Mouse (Mus musculus) stomach, embryonic 16.5 days (tissue): ENCODE results near the gene Acoxl. TPM values are rescaled to one million over a fixed set of nuclear protein-coding genes. Genes with fewer than 3 reads are reported as not detected.

Experiments
- ATAC-seq: fragments of 200-750 bp; cut with Nextera tagmentation; 2 replicates; pipeline ENCODE4 v1.8.0; 2017; ENCODE audit warnings: moderate number of reproducible peaks, moderate TSS enrichment; ENCODE audit not compliant: insufficient read depth, low FRiP score
- H3K27ac ChIP-seq: fragments of 300-500 bp; sonication (generic); 2 replicates; pipeline ENCODE4 v1.5.1; 2014; ENCODE audit warnings: low read length
- H3K27me3 ChIP-seq: fragments of 300-500 bp; sonication (generic); 2 replicates; pipeline ENCODE4 v1.6.1; 2014; ENCODE audit warnings: low read length, control low read depth, mixed read lengths; ENCODE audit not compliant: control insufficient read depth, insufficient read depth
- H3K36me3 ChIP-seq: fragments of 300-500 bp; sonication (generic); 2 replicates; pipeline ENCODE4 v1.6.1; 2014; ENCODE audit warnings: low read length; ENCODE audit not compliant: control insufficient read depth, insufficient read depth
- H3K4me1 ChIP-seq: fragments of 300-500 bp; sonication (generic); 2 replicates; pipeline ENCODE4 v1.6.1; 2014; ENCODE audit warnings: low read length, control low read depth, mixed read lengths; ENCODE audit not compliant: control insufficient read depth, insufficient read depth
- H3K4me2 ChIP-seq: fragments of 300-500 bp; sonication (generic); 2 replicates; pipeline ENCODE4 v1.6.1; 2014; ENCODE audit warnings: low read depth, low read length, mixed read lengths
- H3K4me3 ChIP-seq: fragments of 300-500 bp; sonication (generic); replicated peaks from 2 replicates; pipeline ENCODE4 v1.5.1; 2014; ENCODE audit warnings: mild to moderate bottlenecking, low read length
- H3K9ac ChIP-seq: fragments of 300-500 bp; sonication (generic); 2 replicates; pipeline ENCODE4 v1.6.1; 2014; ENCODE audit warnings: low read length
- H3K9me3 ChIP-seq: fragments of 300-500 bp; sonication (generic); replicated peaks from 2 replicates; pipeline ENCODE4 v1.6.1; 2016; ENCODE audit warnings: low read length, control low read depth; ENCODE audit not compliant: control insufficient read depth
- WGBS: fragments of 180-500 bp; shearing (Covaris S2); extraction: QIAGEN DNeasy Blood & Tissue Kit; methylation state at CpG from one replicate; pipeline ENCODE4 v1.1.7; 2014; 5-methylcytosine and 5-hydroxymethylcytosine counted together
- polyA plus RNA-seq: library from polyadenylated mRNA; unstranded; fragments of >200 nt; fragmentation: Nextera tagmentation; extraction: Ambion mirVana; gene quantifications from 2 replicates; pipeline ENCODE4 v1.2.1, GENCODE M21; 2015

Acoxl gene
- polyA plus RNA-seq, 1 experiment from 2014 or later, result 0.04 TPM

GRCm38 (mm10) chr2:128029968-128030367 lies 191.3 kb downstream of the Acoxl start:
- no peak for ATAC-seq
- no peaks in the 10 kb centered on the region for H3K9me3 ChIP-seq
- no peak overlapping the region for H3K4me3 ChIP-seq
- no peaks in the 10 kb centered on the region for H3K36me3 ChIP-seq
- no peak overlapping the region for H3K4me2 ChIP-seq
- no peak overlapping the region for H3K27ac ChIP-seq
- no peaks in the 10 kb centered on the region for H3K27me3 ChIP-seq
- H3K9ac ChIP-seq, result no peak overlapping the region
- WGBS, result 61% methylated on average over 2 of the region's 2 CpGs
- no peaks in the 10 kb centered on the region for H3K4me1 ChIP-seq

DNA sequence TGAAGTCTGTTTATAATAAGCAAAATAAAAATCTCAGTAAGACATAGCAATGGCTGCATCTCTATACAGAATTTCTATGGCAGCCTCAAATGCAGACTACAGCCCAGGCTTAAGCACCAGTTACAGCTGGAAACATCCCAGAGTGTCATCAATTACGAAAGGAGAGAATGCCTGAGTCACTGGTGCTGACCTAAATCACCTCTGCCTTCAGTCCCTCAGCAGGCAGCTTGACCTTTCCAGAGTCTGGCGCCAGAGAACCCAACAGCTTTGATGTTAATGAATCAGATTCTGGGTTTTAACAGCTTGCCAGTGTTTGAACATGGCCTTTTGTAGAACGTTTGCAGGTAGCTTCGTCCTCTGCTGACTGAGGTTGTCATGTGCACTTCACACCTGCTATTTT lies 193.4 kb downstream of the Acoxl start:
- ATAC-seq, result no peak
- Histone ChIP-seq H3K9ac (no peak overlapping the region), H3K4me2 (no peak overlapping the region), H3K4me3 (no peak overlapping the region), H3K36me3 (no peaks in the 10 kb centered on the region), H3K4me1 (no peaks in the 10 kb centered on the region), H3K27me3 (no peaks in the 10 kb centered on the region), H3K27ac (no peak overlapping the region), H3K9me3 (no peaks in the 10 kb centered on the region)
- WGBS, result 26% methylated on average over 4 of the region's 4 CpGs

DNA sequence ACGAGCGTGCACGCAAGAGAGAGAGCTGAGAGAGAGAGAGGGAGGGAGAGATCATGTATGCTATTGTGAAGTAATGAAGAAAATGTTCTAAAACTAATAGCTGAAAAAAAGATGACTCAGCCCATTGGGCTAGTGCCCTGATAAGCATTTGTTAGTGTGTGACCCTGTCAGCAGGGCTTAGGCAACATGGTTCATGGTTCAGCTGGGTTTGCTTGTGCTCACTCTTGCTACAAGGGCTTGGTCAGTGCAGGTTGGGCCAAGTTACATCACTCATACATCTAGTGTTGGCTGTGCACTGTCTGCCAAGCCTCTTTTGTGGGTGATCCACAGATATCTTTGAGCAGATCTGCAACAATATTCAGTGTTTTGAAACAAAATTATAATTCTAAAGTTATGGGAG lies 194.8 kb downstream of the Acoxl start:
- no peak for ATAC-seq

DNA sequence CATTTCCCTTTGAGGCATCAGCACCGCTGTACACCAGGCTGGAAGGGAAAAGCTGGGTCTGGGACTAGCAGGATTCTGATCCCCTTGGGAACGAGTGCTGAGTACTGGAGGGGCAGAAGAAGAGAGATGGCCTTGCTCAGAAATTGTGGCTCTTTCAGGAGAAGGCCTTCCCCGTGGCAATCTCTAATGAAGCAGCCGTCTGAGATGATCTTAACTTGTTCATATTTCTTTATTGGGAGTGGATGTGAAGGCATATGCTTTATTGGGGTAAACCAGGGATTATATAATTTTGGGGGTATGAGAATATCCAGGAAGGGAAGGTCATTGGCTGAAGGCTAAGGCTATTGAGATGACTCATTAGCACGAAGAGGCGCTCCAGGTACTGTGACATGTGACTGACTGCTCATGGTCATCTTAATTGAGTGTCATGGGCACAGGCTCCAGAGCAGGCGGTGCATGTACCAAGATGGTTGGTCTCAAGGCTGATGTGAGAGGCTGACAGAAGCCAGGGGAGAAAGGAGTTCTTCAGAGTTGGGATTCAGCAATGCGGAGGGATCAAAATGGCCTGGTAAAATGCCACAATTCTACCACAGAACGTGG lies 195.5 kb downstream of the Acoxl start:
- no peak for ATAC-seq
- no peaks in the 10 kb centered on the region for H3K27me3 ChIP-seq
- 0 out of 2 replicates have a peak, but pooled peaks cover 5% of the 10 kb centered on the region for H3K9me3 ChIP-seq
- H3K36me3 ChIP-seq, result no peaks in the 10 kb centered on the region
- H3K27ac ChIP-seq, result no peak overlapping the region
- no peak overlapping the region for H3K9ac ChIP-seq
- WGBS, result 93% methylated on average over 9 of the region's 9 CpGs
- H3K4me1 ChIP-seq, result no peaks in the 10 kb centered on the region
- H3K4me3 ChIP-seq, result no peak overlapping the region
- no peak overlapping the region for H3K4me2 ChIP-seq

More for the DNA sequence above, 194.8 kb downstream of the Acoxl start:
- Histone ChIP-seq H3K4me2 (no peak overlapping the region), H3K9ac (no peak overlapping the region), H3K4me3 (no peak overlapping the region), H3K27ac (no peak overlapping the region), H3K36me3 (no peaks in the 10 kb centered on the region), H3K9me3 (0 out of 2 replicates have a peak, but pooled peaks cover under 1% of the 10 kb centered on the region), H3K27me3 (no peaks in the 10 kb centered on the region), H3K4me1 (no peaks in the 10 kb centered on the region)
- 74% methylated on average over 3 of the region's 3 CpGs for WGBS

GRCm38 (mm10) chr2:128038259-128038890 lies 199.7 kb downstream of the Acoxl start:
- Histone ChIP-seq H3K9ac (no peak overlapping the region), H3K36me3 (no peaks in the 10 kb centered on the region), H3K27me3 (no peaks in the 10 kb centered on the region), H3K4me2 (no peak overlapping the region), H3K4me1 (no peaks in the 10 kb centered on the region), H3K27ac (no peak overlapping the region), H3K4me3 (no peak overlapping the region), H3K9me3 (0 out of 2 replicates have a peak, but pooled peaks cover 5% of the 10 kb centered on the region)
- no peak for ATAC-seq
- 72% methylated on average over 5 of the region's 5 CpGs for WGBS

DNA sequence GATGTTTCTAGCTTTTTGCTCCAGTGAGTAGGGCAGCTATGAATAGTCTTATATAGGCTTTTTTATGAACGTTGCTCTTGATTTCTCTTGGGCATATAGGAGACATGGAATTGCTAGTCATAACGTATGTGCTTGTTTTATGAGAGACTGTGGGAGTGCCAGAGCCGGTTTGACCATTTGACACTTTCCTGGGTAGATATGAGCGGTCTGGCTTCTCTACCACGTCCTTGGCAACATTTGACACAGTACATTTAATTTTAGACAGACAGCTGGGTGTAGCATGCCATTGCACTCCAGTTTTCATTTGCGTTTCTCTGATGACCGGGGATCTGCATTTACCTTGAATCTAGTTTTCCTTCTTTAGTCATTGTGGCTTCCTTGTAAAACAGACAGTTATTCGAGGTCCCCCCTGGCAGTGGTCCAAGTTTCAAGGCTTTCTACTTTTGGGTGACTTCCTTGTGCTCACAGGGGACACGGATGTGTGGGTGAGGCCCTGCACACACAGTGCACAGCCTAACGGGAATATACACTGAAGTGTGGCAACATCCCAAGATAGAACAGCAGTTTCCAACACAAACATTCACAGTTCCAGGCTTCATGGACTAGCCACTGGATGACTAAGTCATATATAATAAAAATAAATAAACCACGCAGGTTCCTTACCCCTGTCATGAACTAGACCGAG lies 202.5 kb downstream of the Acoxl start:
- WGBS, result 64% methylated on average over 12 of the region's 12 CpGs

DNA sequence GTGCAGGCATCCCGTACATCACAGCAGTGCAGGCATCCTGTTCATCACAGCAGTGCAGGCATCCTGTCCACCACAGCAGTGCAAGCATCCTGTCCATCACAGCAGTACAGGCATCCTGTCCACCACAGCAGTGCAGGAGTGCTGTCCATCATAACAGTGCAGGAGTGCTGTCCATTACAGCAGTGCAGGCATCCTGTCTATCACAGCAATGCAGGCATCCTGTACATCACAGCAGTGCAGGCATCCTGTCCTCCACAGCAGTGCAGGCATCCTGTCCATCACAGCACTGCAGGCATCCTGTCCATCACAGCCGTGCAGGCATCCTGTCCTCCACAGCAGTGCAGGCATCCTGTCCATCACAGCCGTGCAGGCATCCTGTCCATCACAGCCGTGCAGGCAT lies 207.8 kb downstream of the Acoxl start:
- ATAC-seq, result no peak
- Histone ChIP-seq H3K27me3 (no peaks in the 10 kb centered on the region), H3K4me1 (no peaks in the 10 kb centered on the region), H3K36me3 (no peaks in the 10 kb centered on the region), H3K4me2 (no peak overlapping the region), H3K9ac (no peak overlapping the region), H3K27ac (no peak overlapping the region), H3K4me3 (no peak overlapping the region), H3K9me3 (no peaks in the 10 kb centered on the region)
- 60% methylated on average over 4 of the region's 4 CpGs for WGBS

More for the DNA sequence above, 202.5 kb downstream of the Acoxl start:
- H3K27me3 ChIP-seq, result no peaks in the 10 kb centered on the region
- H3K36me3 ChIP-seq, result no peaks in the 10 kb centered on the region
- no peak overlapping the region for H3K27ac ChIP-seq
- no peak overlapping the region for H3K4me3 ChIP-seq
- H3K9me3 ChIP-seq, result 0 out of 2 replicates have a peak, but pooled peaks cover 5% of the 10 kb centered on the region
- H3K4me1 ChIP-seq, result no peaks in the 10 kb centered on the region
- no peak overlapping the region for H3K9ac ChIP-seq
- no peak overlapping the region for H3K4me2 ChIP-seq
- ATAC-seq, result no peak

GRCm38 (mm10) chr2:128054905-128055304 lies 216.2 kb downstream of the Acoxl start:
- Histone ChIP-seq H3K4me3 (no peak overlapping the region), H3K9ac (no peak overlapping the region), H3K27ac (no peak overlapping the region), H3K4me1 (no peaks in the 10 kb centered on the region), H3K9me3 (no peaks in the 10 kb centered on the region; the same call in 1 of the 2 replicates), H3K36me3 (no peaks in the 10 kb centered on the region), H3K4me2 (no peak overlapping the region), H3K27me3 (no peaks in the 10 kb centered on the region)
- 74% methylated on average over 4 of the region's 4 CpGs for WGBS
- ATAC-seq, result no peak

DNA sequence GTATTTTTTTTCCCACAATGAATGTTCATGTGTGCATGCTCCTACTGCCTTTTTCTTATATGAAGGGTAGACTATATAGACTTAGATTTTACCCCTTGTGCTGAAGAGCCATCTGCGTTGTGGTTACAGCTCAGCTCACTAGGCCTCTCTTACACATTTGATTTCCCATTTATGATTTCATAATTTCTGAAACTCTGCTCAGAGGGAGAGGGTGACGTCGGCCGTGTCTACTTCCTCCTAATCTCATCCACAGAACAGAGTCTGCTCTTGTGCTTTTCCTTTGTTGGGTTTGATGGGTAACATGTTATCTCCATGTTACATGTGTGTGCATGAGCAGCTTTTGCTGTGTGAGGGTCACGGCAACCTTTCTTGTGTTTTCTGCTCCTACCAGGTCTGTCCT lies 219.2 kb downstream of the Acoxl start:
- WGBS, result 91% methylated on average over 5 of the region's 5 CpGs
- Histone ChIP-seq H3K4me2 (no peak overlapping the region), H3K4me3 (no peak overlapping the region), H3K27ac (no peak overlapping the region), H3K9ac (no peak overlapping the region), H3K27me3 (no peaks in the 10 kb centered on the region), H3K36me3 (no peaks in the 10 kb centered on the region), H3K4me1 (no peaks in the 10 kb centered on the region), H3K9me3 (no peaks in the 10 kb centered on the region; the same call in 1 of the 2 replicates)
- ATAC-seq, result no peak
